Mouse (Mus musculus) heart, adult 18-20 months (tissue): Measurements from ENCODE around the gene Cnot3. TPM values are rescaled to one million over a fixed set of nuclear protein-coding genes. Genes with fewer than 3 reads are reported as not detected.

ENCODE experiments used
- DNase-seq, 2 experiments: peaks; one replicate each; pipeline ENCODE4 v3.0.0; 2021 to 2022; ENCODE audit warnings: mixed read lengths in 1 of 2
- total RNA-seq, 2 experiments: library from RNA; stranded (reverse); gene quantifications; 2 replicates each; pipeline ENCODE4 v1.2.3; 2021

Gene Cnot3
- total RNA-seq, 2 experiments from 2014 or later, result 17.8 to 23.0 TPM

DNA sequence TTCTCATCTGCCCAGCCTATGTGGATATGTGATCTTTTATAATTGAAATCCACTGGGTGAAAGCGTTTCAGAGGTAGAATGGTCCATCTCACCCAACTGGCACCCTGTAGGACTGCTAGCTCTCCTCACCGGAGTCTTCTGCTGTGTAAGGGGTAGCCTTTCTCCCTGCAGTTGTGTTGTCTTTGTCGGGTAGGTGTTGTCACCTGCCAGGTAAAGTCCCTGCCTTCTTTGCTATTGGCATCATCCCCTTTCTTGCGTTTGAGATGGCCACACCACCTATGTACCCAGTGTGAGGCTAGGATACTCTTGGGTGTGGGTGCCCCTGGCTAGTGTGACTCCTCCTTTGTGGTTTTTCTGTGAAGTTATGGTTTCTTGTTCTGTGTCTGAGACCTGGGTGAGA, 1.6 kb downstream of the Cnot3 start:
- DNase-seq, result no peak

DNA sequence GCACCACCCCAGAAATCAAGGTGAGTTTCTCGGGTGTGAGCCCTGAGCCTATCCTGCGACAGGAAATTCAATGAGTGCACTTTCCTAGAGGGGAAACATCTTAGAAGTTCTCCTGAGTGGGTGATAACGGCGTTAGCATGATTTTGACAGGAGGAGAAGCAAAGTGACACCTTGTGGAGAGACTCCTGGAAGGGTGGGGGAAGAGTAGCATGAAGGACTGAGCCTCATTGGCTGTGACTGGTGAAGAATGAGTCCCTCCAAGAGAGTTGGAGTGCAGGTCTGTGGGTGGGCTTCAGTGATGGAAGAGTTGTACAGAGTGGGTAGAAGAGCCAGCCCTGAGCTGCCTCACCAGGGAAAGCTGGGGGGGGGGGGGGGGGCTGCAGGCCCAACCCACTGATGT, 11.9 kb downstream of the Cnot3 start:
- no peak for DNase-seq

DNA sequence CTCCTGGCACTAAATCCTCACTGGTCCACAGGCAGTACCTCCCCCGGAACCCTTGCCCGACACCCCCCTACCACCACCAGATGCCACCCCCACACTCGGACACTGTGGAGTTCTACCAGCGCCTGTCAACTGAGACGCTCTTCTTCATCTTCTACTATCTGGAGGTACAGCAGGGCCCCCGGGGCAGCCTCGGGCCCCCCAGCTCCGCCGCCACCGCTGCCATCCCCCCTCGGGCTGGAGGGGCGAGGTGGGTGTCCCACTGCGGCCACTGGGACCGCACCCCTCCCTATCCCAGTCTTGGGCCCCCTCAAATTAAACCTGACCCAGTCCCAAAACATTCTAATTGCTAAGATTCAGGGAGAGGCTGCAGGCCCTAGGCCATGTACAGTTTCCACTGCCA, 13.5 kb downstream of the Cnot3 start:
- no peak for DNase-seq

DNA sequence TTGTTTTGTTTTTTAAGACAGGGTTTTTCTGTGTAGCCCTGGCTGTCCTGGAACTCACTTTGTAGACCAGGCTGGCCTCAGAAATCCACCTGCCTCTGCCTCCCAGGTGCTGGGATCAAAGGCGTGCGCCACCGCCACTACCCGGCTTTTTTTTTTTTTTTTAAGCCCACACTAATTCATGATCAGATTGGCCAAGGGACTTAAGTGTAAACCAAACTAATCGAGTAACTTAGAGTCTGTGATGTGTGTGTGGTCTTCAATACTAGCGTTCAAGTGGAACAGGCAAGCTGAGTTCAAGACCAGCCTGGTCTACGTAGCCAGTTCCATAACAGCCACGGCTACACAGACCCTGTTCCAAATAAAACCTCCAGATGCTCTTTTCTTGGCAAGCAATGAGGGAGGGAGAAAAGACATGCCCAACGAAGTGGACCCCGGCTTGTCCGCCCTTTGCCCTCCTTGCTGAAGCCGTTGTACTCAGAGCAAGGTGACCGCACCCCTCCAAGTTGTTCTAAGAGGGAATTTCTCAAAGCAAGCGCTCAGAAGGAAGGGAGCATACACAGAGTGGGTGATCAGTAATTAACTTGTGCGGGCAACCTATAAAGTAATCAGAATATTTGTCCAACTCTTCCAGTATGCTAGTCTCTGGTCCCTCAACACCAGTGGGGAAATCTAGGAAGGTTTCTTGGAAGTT, 19.6 kb downstream of the Cnot3 start:
- DNase-seq, result no peak

DNA sequence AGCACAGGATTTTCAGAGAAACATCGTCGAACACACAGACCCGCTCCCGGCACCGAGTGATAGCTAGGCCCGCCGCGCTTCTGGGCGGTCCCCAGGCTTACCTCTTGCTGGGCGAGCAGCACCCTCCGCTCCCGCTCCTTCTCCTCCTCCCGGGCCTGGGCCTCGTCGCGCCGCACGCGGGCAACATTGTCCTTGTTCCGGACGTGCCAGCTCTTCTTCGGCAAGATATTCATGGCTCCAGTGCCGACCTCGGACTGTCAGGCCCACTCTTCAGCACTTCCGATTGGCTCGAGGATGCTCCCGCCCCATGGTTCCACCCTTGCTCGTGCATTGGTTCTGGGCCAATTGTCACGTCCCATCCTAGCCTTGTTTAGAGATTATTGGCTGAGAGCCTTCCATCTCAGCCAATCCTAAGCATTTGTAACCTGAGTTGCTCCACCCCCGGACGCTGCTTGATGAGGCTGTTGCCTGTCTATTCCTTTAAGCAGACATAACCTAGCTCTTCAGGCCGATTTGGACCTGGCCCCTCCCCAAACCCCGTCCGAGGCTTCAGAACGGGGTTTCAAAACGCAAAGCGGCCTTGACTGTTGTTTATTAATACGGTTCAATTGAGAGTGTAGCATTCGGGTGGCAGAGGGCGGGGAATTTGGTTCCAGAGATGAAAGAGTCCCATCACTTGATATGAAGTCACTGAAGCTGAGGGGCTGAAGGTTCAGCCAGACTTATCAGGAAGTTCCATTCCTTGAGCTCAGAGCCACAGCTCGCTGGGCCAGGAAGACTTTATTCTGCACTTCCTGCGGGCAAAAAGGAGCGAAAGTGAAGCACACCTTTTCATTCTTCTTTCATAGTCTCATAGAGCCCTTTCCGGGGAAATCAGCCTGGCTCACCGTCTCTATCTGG, 20.4 kb downstream of the Cnot3 start, which contains the start of gene Leng1:
TSS of gene Leng1 (minus strand) at position 626 of the 900 bp plus-strand sequence.
- peak; percentile 98 to 99 for DNase-seq

DNA sequence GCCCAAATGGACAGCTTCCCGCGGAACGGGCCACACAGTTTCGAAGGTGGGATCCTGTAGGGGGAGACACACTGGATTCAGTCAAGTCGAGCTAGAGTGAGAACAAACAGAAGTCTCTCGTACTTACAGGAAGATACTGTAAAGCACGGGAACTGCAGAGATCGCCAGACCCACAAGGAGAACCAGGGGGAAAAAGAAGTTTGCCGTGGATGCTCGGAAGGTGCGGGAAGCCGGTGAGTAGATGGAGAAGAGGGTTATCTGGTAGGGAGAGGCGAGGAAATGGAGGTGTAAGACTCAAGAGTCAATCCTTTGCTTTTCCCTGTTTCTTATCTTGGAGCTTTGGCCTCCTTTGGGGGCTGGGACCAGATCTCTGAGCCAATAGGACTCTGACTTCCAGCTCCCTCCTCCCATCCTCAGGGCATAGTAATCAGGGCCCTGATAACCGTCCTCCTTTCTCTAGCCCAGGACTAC, 21.9 kb downstream of the Cnot3 start:
- peak in 1 of 2 experiments; percentile 27 for DNase-seq

DNA sequence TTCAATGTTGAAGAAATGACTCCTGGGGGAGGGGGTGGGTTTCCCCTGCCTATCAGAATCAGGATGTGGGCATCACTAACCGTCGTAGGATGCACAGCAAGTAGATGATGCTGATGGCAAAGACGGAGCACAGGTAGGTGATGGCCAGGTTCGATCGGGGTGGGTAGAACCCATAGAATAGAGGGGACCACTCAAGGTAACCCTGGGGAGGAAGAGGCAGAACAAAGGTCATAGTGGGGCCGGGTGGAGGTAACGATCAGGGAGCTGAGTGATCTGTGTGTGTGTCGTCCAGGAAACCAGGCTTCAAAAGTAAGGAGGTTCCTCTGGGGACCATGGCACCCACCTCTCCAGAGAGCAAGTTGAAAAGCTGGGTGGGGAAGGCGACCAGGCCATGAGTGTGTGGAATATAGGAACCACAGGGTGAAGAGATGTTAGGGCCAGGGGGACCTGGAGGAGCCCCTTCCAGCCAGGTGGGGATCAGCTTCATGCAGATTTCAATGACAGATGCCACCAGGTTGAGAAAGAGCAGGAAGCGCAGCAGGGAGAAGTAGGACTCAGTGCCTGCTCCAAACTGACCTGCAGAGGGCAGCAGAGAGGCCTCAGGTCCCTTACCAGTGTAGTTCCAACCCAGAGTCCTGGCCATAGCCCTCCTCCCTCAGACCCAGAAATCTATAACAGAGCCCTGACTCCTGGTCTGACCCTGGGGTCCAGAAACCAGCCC, 29.6 kb downstream of the Cnot3 start:
- DNase-seq, result peak; percentile 79 to 92

DNA sequence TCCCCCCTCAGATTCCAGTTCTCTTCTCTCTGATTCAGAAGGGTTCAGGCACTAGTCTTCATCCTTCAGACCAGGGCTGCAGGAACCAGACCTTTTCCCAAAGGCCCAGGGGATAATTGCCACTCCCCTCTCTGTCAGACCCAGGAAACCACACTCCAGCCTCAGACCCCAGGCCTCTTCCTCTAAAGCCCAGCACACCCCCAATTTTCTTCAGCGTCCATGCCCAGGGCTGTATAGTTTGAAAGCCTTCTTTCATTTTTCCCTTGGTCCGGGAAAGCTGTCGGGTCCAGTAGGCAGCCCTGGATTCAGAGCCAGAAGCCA, 30.1 kb downstream of the Cnot3 start:
- DNase-seq, result no peak

DNA sequence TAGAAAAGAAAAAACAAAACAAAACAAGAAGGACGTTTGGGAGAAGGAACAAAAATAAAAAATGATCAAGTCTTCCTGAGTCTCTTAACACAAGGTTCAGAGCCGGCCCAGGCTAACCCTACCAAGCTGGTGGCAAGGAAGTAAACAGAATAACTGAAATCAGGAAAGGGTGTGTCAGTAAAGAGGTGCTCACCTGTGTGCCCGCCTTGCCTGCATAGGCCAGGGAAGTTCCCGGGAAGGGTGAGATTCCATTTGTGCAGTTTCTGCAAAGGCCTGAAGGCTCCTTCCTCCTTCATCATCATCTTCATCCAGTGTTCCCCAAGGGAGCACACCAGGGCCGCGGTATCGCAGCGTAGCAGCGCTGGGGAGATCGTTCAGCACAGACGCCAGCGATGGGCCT, 31.3 kb downstream of the Cnot3 start:
- no peak for DNase-seq

DNA sequence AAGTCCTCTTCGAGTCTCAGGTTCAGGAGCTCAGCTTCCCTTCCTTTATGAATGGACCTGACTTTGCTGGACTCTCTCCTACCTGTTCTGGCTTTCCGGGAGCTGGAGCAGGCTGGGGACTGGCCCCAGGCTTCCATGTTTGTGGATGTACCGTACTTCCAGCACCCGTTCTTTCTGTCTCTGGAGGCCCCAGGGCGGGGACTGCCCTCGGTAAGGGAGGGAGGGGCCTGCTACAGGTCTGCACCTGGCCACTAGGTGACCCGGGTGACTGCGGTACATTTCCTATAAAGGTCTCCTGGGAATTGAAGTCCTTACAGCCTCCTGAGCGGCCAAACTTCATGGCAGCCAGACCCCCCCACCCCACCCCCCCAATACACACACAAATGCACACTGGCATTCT, 32.3 kb downstream of the Cnot3 start, which contains the start of gene Tmc4:
TSS of gene Tmc4 (minus strand) at position 212 of the 400 bp plus-strand sequence.
- no peak for DNase-seq

DNA sequence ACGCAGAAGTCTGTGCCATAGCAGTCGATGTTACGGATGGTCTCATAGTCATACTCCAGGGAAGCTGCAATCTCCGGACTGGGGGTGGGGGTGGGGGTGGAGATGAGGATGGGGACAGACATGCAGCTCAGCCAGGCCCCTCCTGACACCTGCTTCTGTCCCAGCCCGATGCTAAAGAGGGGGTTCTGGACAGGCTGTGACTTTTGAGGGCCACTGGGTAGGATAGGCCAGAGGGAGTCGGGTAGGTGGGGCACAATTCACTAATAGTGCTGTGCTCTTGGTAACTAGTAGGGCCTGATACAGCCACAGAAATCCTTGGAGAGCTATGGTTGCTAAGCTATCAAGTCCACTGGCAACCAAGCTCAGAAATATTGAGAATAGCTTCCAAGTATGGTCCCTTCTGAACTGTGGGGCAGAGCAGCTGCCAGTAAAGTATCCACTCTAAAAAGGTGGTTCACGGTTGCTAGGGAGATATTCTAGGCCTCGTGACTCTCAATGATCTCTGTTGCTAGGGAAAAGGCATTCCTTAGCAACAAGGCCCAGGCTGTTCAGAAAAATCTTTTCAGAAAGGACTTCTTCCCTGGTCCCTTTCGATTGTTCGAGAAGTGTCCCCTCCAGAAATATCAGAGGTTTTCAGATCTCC, 39.0 kb downstream of the Cnot3 start:
- no peak for DNase-seq

DNA sequence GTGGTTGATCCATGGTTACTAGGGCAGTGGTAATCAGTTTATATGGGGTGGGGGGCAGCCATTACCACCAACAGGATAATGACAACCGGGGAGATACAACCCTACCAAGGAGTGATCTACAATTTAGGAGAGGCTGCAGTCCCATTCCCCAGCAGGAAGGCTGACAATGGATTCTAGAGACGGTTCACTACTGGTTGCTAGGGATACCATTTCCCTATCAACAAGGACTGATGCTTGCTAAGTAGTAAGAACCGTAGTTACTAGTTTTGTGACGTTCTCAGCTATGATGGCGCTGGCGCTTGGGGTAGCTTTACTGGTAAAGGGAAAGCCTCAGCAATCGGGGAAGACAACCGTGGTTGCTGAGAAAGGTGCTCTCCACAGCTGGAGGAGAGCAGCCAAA, 39.6 kb downstream of the Cnot3 start:
- DNase-seq, result no peak

DNA sequence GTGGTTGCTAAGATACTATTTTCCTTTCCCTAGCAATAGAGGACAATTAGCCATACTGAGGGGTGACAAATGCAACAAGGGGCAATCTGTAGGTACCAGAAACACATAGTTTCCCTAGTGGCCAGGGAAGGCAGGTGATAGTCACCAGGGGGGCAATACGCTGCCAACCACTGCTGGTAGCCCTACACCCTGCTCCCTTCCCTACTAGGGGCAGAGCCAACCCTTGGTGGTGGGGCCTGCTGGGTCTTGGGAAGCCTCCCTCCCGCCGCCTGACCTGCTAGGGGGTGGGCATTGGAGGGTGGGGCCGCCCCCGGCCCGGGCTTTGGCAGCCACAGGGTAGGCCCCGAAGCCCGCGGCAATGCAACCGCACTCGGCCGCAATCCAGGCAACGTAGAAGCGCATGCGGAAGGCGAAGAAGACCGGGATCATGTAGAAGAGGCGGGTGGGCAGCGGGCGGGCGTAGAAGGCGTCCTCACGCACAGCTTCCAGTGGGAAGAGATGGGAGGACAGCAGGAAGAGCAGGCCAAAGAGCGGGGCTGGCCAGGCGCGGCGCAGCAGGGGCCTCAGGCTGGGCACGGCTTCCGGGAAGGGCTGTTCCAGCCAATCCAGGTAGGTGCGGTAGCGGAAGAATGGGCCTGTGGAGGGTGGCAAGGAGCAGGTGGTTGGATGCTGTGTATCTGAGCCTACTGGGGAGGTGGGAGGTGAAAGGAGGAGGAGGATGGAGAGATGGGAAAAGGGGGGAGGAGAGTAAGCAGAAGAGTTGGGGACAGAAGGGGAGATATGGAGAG, 40.5 kb downstream of the Cnot3 start:
- DNase-seq, result no peak

DNA sequence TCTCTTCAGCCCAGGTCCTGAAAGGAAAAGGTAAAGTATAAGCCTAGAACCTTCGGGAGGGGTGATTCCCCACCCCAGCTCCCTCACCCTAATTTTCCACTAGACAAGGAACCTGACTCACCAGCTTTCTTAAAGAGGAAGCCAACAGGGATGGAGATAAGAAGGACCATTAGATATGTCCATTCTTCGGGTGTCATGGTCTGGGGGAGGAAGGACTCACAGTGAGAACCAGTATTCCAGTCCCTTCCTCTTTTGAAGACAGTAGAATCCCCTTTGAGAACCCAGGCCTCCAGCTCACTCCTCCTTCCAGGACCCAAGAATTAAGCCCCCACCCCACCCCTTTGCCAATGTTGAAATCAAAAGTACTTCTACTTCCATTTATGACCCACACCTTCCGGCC, 46.9 kb downstream of the Cnot3 start:
- no peak for DNase-seq

DNA sequence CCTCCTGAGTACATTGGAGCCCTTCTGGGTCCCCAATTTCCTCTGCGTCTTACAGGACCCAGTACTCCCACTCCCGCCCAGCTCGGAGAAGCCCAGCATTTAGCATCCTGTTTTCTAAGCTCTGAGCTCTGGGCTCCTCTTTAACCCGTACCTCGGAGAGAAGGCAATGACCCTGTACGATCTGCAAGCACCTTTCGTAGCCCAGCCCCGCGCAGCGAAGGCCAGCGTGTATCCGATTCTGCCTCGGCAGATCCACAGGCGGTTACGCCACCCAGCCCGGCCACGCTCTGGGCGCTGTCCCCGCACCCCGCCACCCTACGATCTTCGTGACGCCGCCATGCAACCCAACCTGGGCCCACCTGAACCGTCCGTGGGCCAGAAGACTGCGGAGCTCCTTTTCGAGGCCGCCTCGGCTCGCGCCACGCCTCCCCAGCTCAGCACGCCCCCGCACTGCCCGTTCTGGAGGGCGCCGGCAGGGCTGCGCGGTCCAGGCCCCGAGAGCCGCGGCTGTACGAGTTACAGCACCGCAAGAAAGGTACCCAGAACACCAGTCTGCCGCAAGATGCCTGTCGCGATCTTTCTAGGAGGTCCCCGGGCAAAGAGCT, 47.4 kb downstream of the Cnot3 start, which contains the start of gene Tsen34:
TSS of gene Tsen34 (plus strand) at position 482 of the 605 bp plus-strand sequence.
- DNase-seq, result no peak

DNA sequence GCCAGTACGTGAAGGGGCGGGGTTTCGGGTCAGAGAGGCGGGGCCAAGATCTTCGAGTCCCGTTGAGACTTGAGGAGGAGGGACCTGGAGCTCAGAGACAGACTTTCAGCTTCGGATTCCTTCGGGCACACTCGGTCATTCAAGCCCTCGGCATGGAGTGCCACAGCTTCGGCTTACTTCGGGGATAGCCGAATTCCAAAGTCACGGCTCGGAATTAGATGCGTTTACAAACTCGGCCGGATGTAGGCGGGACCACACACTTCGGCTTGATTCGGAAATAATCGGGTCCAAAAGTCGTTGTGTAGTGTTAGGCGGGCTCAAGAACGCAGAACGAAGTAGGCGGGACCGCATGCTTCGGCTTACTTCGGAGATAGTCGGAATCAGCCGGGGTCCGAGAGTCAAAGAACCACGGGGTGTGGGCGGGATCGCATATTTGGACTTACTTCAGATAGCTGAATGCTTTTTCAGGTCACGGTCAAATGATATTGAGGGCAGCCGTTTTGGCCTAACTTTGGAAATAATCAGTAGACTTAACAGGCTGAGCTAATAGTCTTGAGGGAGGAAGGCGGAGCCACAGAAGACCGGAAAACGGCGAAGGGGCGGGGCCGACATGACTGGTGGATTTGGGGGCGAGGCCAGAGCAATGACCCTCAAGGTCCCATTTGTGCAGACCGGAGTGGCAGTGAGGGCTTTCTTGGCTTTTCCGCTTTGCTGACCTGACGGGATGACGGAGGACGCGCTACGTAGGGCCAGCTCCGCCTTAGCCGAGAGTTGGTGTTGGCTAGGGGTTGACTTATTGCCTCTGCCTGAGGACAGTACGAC, 48.1 kb downstream of the Cnot3 start, which contains the start of gene Mboat7:
TSS of gene Mboat7 (minus strand) at position 537 of the 822 bp plus-strand sequence.
- peak; percentile 97 to 98 for DNase-seq

DNA sequence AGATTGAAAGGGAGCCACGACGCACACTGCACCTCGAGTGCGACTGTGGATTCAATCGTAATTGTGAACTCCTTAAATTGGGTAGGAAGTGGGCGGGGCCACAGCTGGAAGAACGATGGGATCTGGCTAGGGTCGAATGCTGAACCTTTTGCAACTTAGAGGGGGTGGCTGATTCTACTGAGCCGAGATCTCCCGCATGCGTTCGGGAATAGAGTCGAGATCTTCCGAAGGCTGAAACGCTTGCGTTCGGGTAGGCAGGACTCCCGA, 48.7 kb downstream of the Cnot3 start:
- no peak for DNase-seq

DNA sequence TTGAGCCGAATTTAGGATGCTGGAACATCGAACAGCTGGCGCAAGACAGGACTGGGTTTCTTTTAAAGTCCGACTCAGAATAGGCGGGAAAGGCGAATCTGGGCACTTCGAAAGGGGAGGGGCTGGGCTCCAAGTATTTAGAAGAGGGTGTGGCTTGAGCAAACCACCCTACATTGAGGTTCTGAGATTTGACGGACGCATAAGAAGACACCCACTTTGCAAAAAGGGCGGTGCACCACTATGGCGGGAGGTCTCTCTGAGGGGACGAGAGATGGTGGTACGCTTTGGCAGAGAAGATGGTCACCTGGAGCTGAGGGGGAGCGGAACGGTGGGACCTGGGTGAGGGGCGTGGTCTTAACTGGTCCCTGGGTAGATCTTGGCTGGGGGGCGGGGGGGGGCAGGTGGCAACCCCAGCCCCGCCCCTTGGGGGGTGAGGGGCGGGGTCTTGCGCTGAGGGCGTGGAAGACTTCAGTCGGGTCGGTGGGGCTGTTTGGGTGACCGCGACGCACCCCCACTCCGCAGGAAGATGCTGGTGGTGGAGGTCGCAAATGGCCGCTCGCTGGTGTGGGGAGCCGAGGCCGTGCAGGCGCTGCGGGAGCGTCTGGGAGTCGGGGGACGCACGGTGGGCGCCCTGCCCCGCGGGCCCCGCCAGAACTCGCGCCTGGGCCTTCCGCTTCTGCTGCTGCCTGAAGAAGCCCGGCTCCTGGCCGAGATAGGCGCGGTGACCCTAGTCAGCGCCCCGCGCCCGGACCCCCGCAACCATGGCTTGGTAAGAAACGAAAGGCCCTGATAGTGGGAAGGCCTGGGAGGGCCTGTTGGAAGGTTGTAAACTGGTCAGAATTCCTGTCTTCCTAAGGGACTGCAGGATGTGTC, 49.2 kb downstream of the Cnot3 start:
- DNase-seq, result peak; percentile 62 to 83

DNA sequence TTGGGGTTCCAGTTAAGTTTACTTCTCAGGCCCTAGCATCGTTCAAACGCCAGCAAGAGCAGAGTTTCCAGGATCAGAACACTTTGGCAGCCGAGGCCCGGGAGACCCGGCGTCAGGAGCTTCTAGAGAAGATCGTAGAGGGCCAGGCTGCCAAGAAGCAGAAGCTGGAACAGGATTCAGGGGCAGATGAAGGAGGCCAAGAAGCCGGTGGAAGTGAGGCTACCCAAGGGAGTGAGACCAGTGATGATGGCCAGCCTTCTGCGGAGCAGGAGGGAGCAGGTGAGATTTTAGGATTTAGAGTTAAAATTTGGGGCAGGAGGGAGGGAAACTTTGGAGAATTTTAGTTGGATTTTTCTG, 49.9 kb downstream of the Cnot3 start:
- peak in 1 of 2 experiments; percentile 22 for DNase-seq
